Comparison of ENCODE assay signal across 8 mouse cellular contexts in genomic region chr9:123113931-123114330, GRCm38 (mm10). TPM values are rescaled to one million over a fixed set of nuclear protein-coding genes. Genes with fewer than 3 reads are reported as not detected.
DNase-seq lines count a peak whose midpoint lies in the region; ATAC-seq and TF ChIP-seq lines count a peak whose summit lies in the region.

No protein-coding gene starts in this region.

- peaks cover 69% of the 10 kb centered on the region for H3K79me2 ChIP-seq in macrophage (ENCODE audit: inconsistent target)

- TF ChIP-seq CTCF in G1E (IDR thresholded peaks at IDR 0.05; ENCODE audit: low read depth, low read length), result no peak
- no peak for TF ChIP-seq CTCF in heart, postnatal 0 days (IDR thresholded peaks at IDR 0.05; ENCODE audit: low read depth)

- peak overlapping the region; percentile 90 for H3K9ac ChIP-seq in heart, postnatal 0 days (replicated peaks; ENCODE audit: low read depth, low read length)

- H3K36me3 ChIP-seq in G1E (replicated peaks), result peaks cover 64% of the 10 kb centered on the region
- H3K36me3 ChIP-seq in heart, postnatal 0 days (replicated peaks; ENCODE audit: control insufficient read depth, insufficient read depth, low read length), result peaks cover 17% of the 10 kb centered on the region
- H3K36me3 ChIP-seq in macrophage (ENCODE audit: inconsistent target), result peaks cover 4% of the 10 kb centered on the region; the same call in 1 of the 2 replicates

- H3K4me2 ChIP-seq in heart, postnatal 0 days (ENCODE audit: low read depth, low read length), result peak overlapping the region; percentile 98

- no peak for ATAC-seq in G1E (ENCODE audit: extremely low read depth, insufficient number of reproducible peaks, low FRiP score, poor library complexity, severe bottlenecking)
- ATAC-seq in heart, postnatal 0 days (ENCODE audit: insufficient read depth, low read depth), result no peak

- H3K9me3 ChIP-seq in G1E (replicated peaks), result no peaks in the 10 kb centered on the region
- H3K9me3 ChIP-seq in heart, postnatal 0 days (replicated peaks; ENCODE audit: control insufficient read depth, low read length), result no peaks in the 10 kb centered on the region

- no peaks in the 10 kb centered on the region for H3K27me3 ChIP-seq in G1E (ENCODE audit: insufficient read depth, low read length)
- no peaks in the 10 kb centered on the region for H3K27me3 ChIP-seq in heart, postnatal 0 days (ENCODE audit: control insufficient read depth, insufficient read depth, low read length)

- 60% methylated on average over 6 of the region's 6 CpGs for WGBS in heart, postnatal 0 days
- 68% methylated on average over 5 of the region's 6 CpGs for WGBS in macrophage (ENCODE audit: missing documents)

- peak overlapping the region; percentile 93 for H3K27ac ChIP-seq in heart, postnatal 0 days (ENCODE audit: low read depth)
- H3K27ac ChIP-seq in macrophage, result peak overlapping the region; percentile 34

- intact Hi-C loops in heart, postnatal 14 days (cut with DNase I), result no loop called here

- peaks cover 53% of the 10 kb centered on the region for H3K4me1 ChIP-seq in G1E (ENCODE audit: insufficient read depth, low read depth, low read length)
- peaks cover 17% of the 10 kb centered on the region for H3K4me1 ChIP-seq in heart, postnatal 0 days (ENCODE audit: control insufficient read depth, insufficient read depth)

- DNase-seq in heart, adult 11 months, result peak; percentile 55
- DNase-seq in heart, postnatal 14 days, result no peak
- DNase-seq in G1E (ENCODE audit: low spot score), result no peak
- DNase-seq in heart, postnatal 0 days (ENCODE audit: low spot score), result no peak
- no peak for DNase-seq in right cerebral cortex, postnatal 4 days
- DNase-seq in spleen, postnatal 10 days (ENCODE audit: low spot score in 2 of 2), result no peak
- DNase-seq in spleen, adult 18-20 months, result no peak

- H3K4me3 ChIP-seq in G1E (ENCODE audit: low read depth, low read length), result peak overlapping the region; percentile 94
- H3K4me3 ChIP-seq in heart, postnatal 0 days (ENCODE audit: low read depth, low read length), result peak overlapping the region; percentile 97
- H3K4me3 ChIP-seq in macrophage (ENCODE audit: inconsistent target), result peak overlapping the region; percentile 74

- no peak for TF ChIP-seq EP300 in heart, postnatal 0 days (IDR thresholded peaks at IDR 0.05; ENCODE audit: low read depth)

RNA-seq across cellular contexts. Expression of gene Exosc7, which starts 0.9 kb away (rescaled TPM):
- 10 to 100 TPM; 25.5 to 30.8 TPM for total RNA-seq in heart, postnatal 14 days (2021)
- total RNA-seq in G1E (2014; fragmentation: Nextera tagmentation) (40.3 and 45.4 TPM in 2 replicates), G1E (2017) (84.5 and 95.8 TPM in 2 replicates)
- polyA plus RNA-seq in G1E (2012) (8.7 and 17.8 TPM in 2 replicates), macrophage (2018) (11.6 to 28.4 TPM (median 12.5 TPM) in 3 replicates)
- total RNA-seq in heart, postnatal 0 days (2014; rRNA removed; ENCODE audit: low replicate concordance), result 20.2 and 29.5 TPM in 2 replicates
- 45.6 and 49.7 TPM in 2 replicates for polyA plus RNA-seq in heart, postnatal 0 days (2015; fragmentation: Nextera tagmentation; extraction: Ambion mirVana)
- total RNA-seq in macrophage (2018; cell fraction: chromatin; rRNA removed), result 10 to 100 TPM; 15.5 to 83.1 (median 40.6) TPM
- 10 to 100 TPM in 22 of 26 experiments, 1 to 10 TPM in 4; 5.0 to 17.3 (median 14.2) TPM for total RNA-seq in macrophage (2018; cell fraction: cytosol; rRNA removed)
- total RNA-seq in macrophage (2018; cell fraction: nucleus; rRNA removed), result 10 to 100 TPM in 25 of 26 experiments, 1 to 10 TPM in 1; 9.5 to 61.6 (median 22.4) TPM

RNA-seq across cellular contexts. Expression of gene Zdhhc3, which starts 0.9 kb away (rescaled TPM):
- 10 to 100 TPM; 43.2 to 45.0 TPM for total RNA-seq in heart, postnatal 14 days (2021)
- total RNA-seq in G1E (2014; fragmentation: Nextera tagmentation) (55.3 and 55.5 TPM in 2 replicates), G1E (2017) (34.3 and 46.8 TPM in 2 replicates)
- polyA plus RNA-seq in G1E (2012) (83.3 and 91.1 TPM in 2 replicates), macrophage (2018) (37.6 to 46.3 TPM (median 38.8 TPM) in 3 replicates)
- total RNA-seq in heart, postnatal 0 days (2014; rRNA removed; ENCODE audit: low replicate concordance), result 51.7 and 73.5 TPM in 2 replicates
- polyA plus RNA-seq in heart, postnatal 0 days (2015; fragmentation: Nextera tagmentation; extraction: Ambion mirVana), result 33.4 and 35.7 TPM in 2 replicates
- 10 to 100 TPM; 15.1 to 45.1 (median 30.1) TPM for total RNA-seq in macrophage (2018; cell fraction: chromatin; rRNA removed)
- total RNA-seq in macrophage (2018; cell fraction: cytosol; rRNA removed), result 10 to 100 TPM; 29.8 to 54.7 (median 42.6) TPM
- total RNA-seq in macrophage (2018; cell fraction: nucleus; rRNA removed), result 10 to 100 TPM; 24.0 to 59.4 (median 34.9) TPM

RNA-seq across cellular contexts. Expression of gene Clec3b, which starts 36.8 kb away (rescaled TPM):
- 10 to 100 TPM; 62.4 to 67.9 TPM for total RNA-seq in heart, postnatal 14 days (2021)
- total RNA-seq in G1E (2014; fragmentation: Nextera tagmentation) (not detected in 2 replicates), G1E (2017) (not detected in 2 replicates)
- polyA plus RNA-seq in G1E (2012) (0.13 TPM in 1 of 2 replicates, not detected in the other), macrophage (2018) (not detected in 3 replicates)
- total RNA-seq in heart, postnatal 0 days (2014; rRNA removed; ENCODE audit: low replicate concordance), result 8.5 and 26.8 TPM in 2 replicates
- 5.5 and 5.7 TPM in 2 replicates for polyA plus RNA-seq in heart, postnatal 0 days (2015; fragmentation: Nextera tagmentation; extraction: Ambion mirVana)
- total RNA-seq in macrophage (2018; cell fraction: chromatin; rRNA removed), result under 1 TPM in 1 of 26 experiments, not detected in 25; 0.76 TPM
- total RNA-seq in macrophage (2018; cell fraction: cytosol; rRNA removed), result under 1 TPM in 1 of 26 experiments, not detected in 25; 0.10 TPM
- total RNA-seq in macrophage (2018; cell fraction: nucleus; rRNA removed), result under 1 TPM in 1 of 26 experiments, not detected in 25; 0.74 TPM
